Mouse (Mus musculus): ENCODE data around the gene Ssh3. TPM values are rescaled to one million over a fixed set of nuclear protein-coding genes. Genes with fewer than 3 reads are reported as not detected.

Ssh3 gene
- polyA plus RNA-seq, 1 experiment from 2014 or later: 4.2 TPM

Small RNAs within 50 kb of the gene (microRNA-seq; reads per million reads assigned to microRNA genes)
- gene Gm26115 (not detected), gene Mir6985 (not detected)

Other genes with a start within 250 kb of the Ssh3 start
- gene Gstp1, start 231.2 kb downstream of the Ssh3 start, polyA plus RNA-seq (2016; fragmentation: Nextera tagmentation; extraction: Ambion mirVana): 456 and 458 TPM in 2 replicates
- 3.7 and 9.1 TPM in 2 replicates for gene Gstp2, start 223.2 kb downstream of the Ssh3 start, polyA plus RNA-seq (2016; fragmentation: Nextera tagmentation; extraction: Ambion mirVana)
- not detected in 2 replicates for gene Gstp3, start 209.6 kb downstream of the Ssh3 start, polyA plus RNA-seq (2016; fragmentation: Nextera tagmentation; extraction: Ambion mirVana)
- not detected in 2 replicates for gene Cabp2, start 187.6 kb downstream of the Ssh3 start, polyA plus RNA-seq (2016; fragmentation: Nextera tagmentation; extraction: Ambion mirVana)
- 77.2 and 80.2 TPM in 2 replicates for gene Cdk2ap2, start 172.0 kb downstream of the Ssh3 start, polyA plus RNA-seq (2016; fragmentation: Nextera tagmentation; extraction: Ambion mirVana)
- gene Pitpnm1, start 169.2 kb downstream of the Ssh3 start, polyA plus RNA-seq (2016; fragmentation: Nextera tagmentation; extraction: Ambion mirVana): 9.9 and 11.0 TPM in 2 replicates
- gene Aip, start 143.3 kb downstream of the Ssh3 start, polyA plus RNA-seq (2016; fragmentation: Nextera tagmentation; extraction: Ambion mirVana): 70.9 and 71.1 TPM in 2 replicates
- gene Gpr152, start 129.4 kb downstream of the Ssh3 start, polyA plus RNA-seq (2016; fragmentation: Nextera tagmentation; extraction: Ambion mirVana): not detected in 2 replicates
- 0.14 TPM in 1 of 2 replicates, not detected in the other for gene Cabp4, start 125.1 kb downstream of the Ssh3 start, polyA plus RNA-seq (2016; fragmentation: Nextera tagmentation; extraction: Ambion mirVana)
- 130 and 134 TPM in 2 replicates for gene Coro1b, start 120.6 kb downstream of the Ssh3 start, polyA plus RNA-seq (2016; fragmentation: Nextera tagmentation; extraction: Ambion mirVana)
- 0.58 TPM in 1 of 2 replicates, not detected in the other for gene Ptprcap, start 115.6 kb downstream of the Ssh3 start, polyA plus RNA-seq (2016; fragmentation: Nextera tagmentation; extraction: Ambion mirVana)
- 66.1 and 68.5 TPM in 2 replicates for gene Rps6kb2, start 105.8 kb downstream of the Ssh3 start, polyA plus RNA-seq (2016; fragmentation: Nextera tagmentation; extraction: Ambion mirVana)
- gene Carns1, start 93.7 kb downstream of the Ssh3 start, polyA plus RNA-seq (2016; fragmentation: Nextera tagmentation; extraction: Ambion mirVana): 2.7 and 4.4 TPM in 2 replicates
- gene Tbc1d10c, start 77.9 kb downstream of the Ssh3 start, polyA plus RNA-seq (2016; fragmentation: Nextera tagmentation; extraction: Ambion mirVana): 0.57 and 1.4 TPM in 2 replicates
- 1,000 and 1,025 TPM in 2 replicates for gene Ppp1ca, start 77.1 kb downstream of the Ssh3 start, polyA plus RNA-seq (2016; fragmentation: Nextera tagmentation; extraction: Ambion mirVana)
- gene Rad9a, start 67.5 kb downstream of the Ssh3 start, polyA plus RNA-seq (2016; fragmentation: Nextera tagmentation; extraction: Ambion mirVana): 58.1 and 58.2 TPM in 2 replicates
- gene Clcf1, start 54.9 kb downstream of the Ssh3 start, polyA plus RNA-seq (2016; fragmentation: Nextera tagmentation; extraction: Ambion mirVana): 2.8 and 3.3 TPM in 2 replicates
- not detected in 2 replicates for gene AC109138.7, start 54.8 kb downstream of the Ssh3 start, polyA plus RNA-seq (2016; fragmentation: Nextera tagmentation; extraction: Ambion mirVana)
- gene Pold4, start 37.3 kb downstream of the Ssh3 start, polyA plus RNA-seq (2016; fragmentation: Nextera tagmentation; extraction: Ambion mirVana): 13.7 and 15.1 TPM in 2 replicates
- 6.3 and 7.6 TPM in 2 replicates for gene Ankrd13d, start 14.0 kb upstream of the Ssh3 start, polyA plus RNA-seq (2016; fragmentation: Nextera tagmentation; extraction: Ambion mirVana)
- 12.5 and 14.8 TPM in 2 replicates for gene Grk2, start 37.0 kb upstream of the Ssh3 start, polyA plus RNA-seq (2016; fragmentation: Nextera tagmentation; extraction: Ambion mirVana)
- 68.6 and 69.6 TPM in 2 replicates for gene Kdm2a, start 129.1 kb upstream of the Ssh3 start, polyA plus RNA-seq (2016; fragmentation: Nextera tagmentation; extraction: Ambion mirVana)
- 31.5 and 31.8 TPM in 2 replicates for gene Rhod, start 170.3 kb upstream of the Ssh3 start, polyA plus RNA-seq (2016; fragmentation: Nextera tagmentation; extraction: Ambion mirVana)
- 2.6 and 2.8 TPM in 2 replicates for gene Syt12, start 208.3 kb upstream of the Ssh3 start, polyA plus RNA-seq (2016; fragmentation: Nextera tagmentation; extraction: Ambion mirVana)
- gene 2010003K11Rik, start 229.4 kb upstream of the Ssh3 start, polyA plus RNA-seq (2016; fragmentation: Nextera tagmentation; extraction: Ambion mirVana): not detected in 2 replicates
- 24.1 and 26.8 TPM in 2 replicates for gene Pcx, start 241.3 kb upstream of the Ssh3 start, polyA plus RNA-seq (2016; fragmentation: Nextera tagmentation; extraction: Ambion mirVana)

Data from embryonic facial prominence, embryonic 10.5 days (tissue).